Mouse (Mus musculus) hindbrain, postnatal 0 days (tissue): ENCODE measurements around the gene Gm17334. TPM values are rescaled to one million over a fixed set of nuclear protein-coding genes. Genes with fewer than 3 reads are reported as not detected.
A peak's percentile ranks its signal among the peaks of the same experiment; 100 is the strongest.
"Not testable (repeated sequence)": the region's sequence is repeated elsewhere in the genome, so short reads cannot be mapped to it uniquely, and the experiment has no call there.

Source experiments
- ATAC-seq: fragments of 200-750 bp; cut with Nextera tagmentation; 2 replicates; pipeline ENCODE4 v1.8.0; 2017; ENCODE audit warnings: mild to moderate bottlenecking, moderate TSS enrichment, moderate library complexity
- DNase-seq: peaks from one replicate; pipeline ENCODE4 v3.0.0-alpha.2; 2015; ENCODE audit warnings: low spot score
- H3K27ac ChIP-seq: fragments of 300-500 bp; sonication (generic); 2 replicates; pipeline ENCODE4 v1.5.1; 2014; ENCODE audit warnings: mild to moderate bottlenecking
- H3K27me3 ChIP-seq: fragments of 300-500 bp; sonication (generic); 2 replicates; pipeline ENCODE4 v1.6.1; 2014; ENCODE audit warnings: low read length, mixed read lengths; ENCODE audit not compliant: insufficient read depth
- H3K36me3 ChIP-seq: fragments of 300-500 bp; sonication (generic); 2 replicates; pipeline ENCODE4 v1.6.1; 2014; ENCODE audit warnings: low read length, mixed read lengths; ENCODE audit not compliant: insufficient read depth
- H3K4me1 ChIP-seq: fragments of 300-500 bp; sonication (generic); 2 replicates; pipeline ENCODE4 v1.6.1; 2014; ENCODE audit warnings: antibody characterized with exemption, low read length, mixed read lengths; ENCODE audit not compliant: insufficient read depth
- H3K4me2 ChIP-seq: fragments of 300-500 bp; sonication (generic); 2 replicates; pipeline ENCODE4 v1.6.1; 2014; ENCODE audit warnings: low read depth, mild to moderate bottlenecking, low read length, moderate library complexity, mixed read lengths
- H3K4me3 ChIP-seq: fragments of 300-500 bp; sonication (generic); 2 replicates; pipeline ENCODE4 v1.5.1; 2014; ENCODE audit warnings: low read length
- H3K9ac ChIP-seq: fragments of 300-500 bp; sonication (generic); replicated peaks from 2 replicates; pipeline ENCODE4 v1.6.1; 2014; ENCODE audit warnings: mild to moderate bottlenecking, low read length, moderate library complexity, mixed read lengths
- H3K9me3 ChIP-seq: fragments of 300-500 bp; sonication (generic); 2 replicates; pipeline ENCODE4 v1.6.1; 2016; ENCODE audit warnings: low read length, mixed read lengths
- CTCF ChIP-seq: IDR thresholded peaks from 2 replicates; pipeline ENCODE4 v1.5.1; 2016; ENCODE audit warnings: antibody characterized with exemption, control low read depth, low read depth
- WGBS: fragments of 180-500 bp; shearing (Covaris S2); extraction: QIAGEN DNeasy Blood & Tissue Kit; methylation state at CpG from one replicate; pipeline ENCODE4 v1.1.7; 2014; 5-methylcytosine and 5-hydroxymethylcytosine counted together
- polyA plus RNA-seq: library from polyadenylated mRNA; unstranded; fragments of >200 nt; fragmentation: Nextera tagmentation; extraction: Ambion mirVana; gene quantifications from 2 replicates; pipeline ENCODE4 v1.2.1, GENCODE M21; 2015
- total RNA-seq: library from RNA; depleted of rRNA; stranded (reverse); fragments of >200 nt; gene quantifications from 2 replicates; pipeline ENCODE4 v1.2.3, GENCODE M21; 2014

Gm17334 gene
- total and polyA plus RNA-seq, 2 experiments from 2014 or later: not detected

DNA sequence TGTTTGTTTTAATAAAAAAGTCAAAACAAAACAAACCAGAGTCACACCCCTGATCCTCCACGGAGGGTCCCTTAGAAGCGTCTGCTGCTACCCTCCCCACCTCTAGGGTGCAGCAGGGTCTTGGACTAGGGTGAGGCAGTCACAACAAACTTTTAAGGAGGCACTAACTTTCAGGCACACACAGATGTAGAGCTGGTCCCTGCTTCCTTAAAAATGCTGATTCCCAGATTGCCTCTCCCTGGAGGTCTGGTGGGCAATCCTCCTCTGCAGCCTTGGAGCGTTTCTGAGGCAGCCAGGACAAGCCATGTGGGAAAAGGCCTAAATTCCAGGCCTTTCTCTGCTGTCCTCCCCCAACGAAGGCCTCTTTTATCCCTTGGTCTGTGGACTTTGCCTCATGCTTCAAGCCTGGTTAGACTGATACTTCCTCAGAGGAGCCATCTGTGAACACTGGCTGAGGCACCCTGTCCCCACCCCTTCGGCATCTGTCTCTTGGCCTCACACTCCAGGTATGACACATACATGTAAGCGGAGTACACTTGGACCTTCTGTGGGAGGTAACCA lies 14.1 kb downstream of the Gm17334 start:
- no peaks in the 10 kb centered on the region for H3K36me3 ChIP-seq
- H3K4me3 ChIP-seq: no peak overlapping the region
- H3K27me3 ChIP-seq: 0 out of 2 replicates have a peak, but pooled peaks cover 5% of the 10 kb centered on the region
- H3K9ac ChIP-seq: no peak overlapping the region
- 31% methylated on average over 6 of the region's 6 CpGs for WGBS
- no peaks in the 10 kb centered on the region for H3K9me3 ChIP-seq
- DNase-seq (no peak), ATAC-seq (no peak)
- H3K4me2 ChIP-seq: no peak overlapping the region
- no peak overlapping the region for H3K27ac ChIP-seq
- peak; percentile 46; the same call in 1 of the 2 replicates for TF ChIP-seq CTCF
- H3K4me1 ChIP-seq: peaks cover 27% of the 10 kb centered on the region

DNA sequence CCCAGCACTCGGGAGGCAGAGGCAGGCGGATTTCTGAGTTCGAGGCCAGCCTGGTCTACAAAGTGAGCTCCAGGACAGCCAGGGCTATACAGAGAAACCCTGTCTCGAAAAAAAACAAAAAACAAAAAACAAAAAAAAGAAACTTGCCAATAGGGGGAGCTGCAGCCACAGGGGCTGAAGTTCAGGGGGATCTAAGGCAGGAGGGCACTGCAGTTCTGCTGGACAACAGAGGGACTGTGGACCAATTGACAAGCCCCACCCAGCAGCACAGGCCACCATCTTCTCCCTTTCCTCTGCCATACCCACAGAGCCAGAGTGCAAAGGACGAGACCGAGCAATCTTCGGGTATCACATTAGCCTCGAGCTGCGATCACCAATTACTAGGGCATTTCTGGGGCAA lies 15.0 kb downstream of the Gm17334 start:
- ATAC-seq, DNase-seq, H3K9ac ChIP-seq, H3K4me3 ChIP-seq, H3K36me3 ChIP-seq, H3K9me3 ChIP-seq, H3K27me3 ChIP-seq, H3K27ac ChIP-seq, H3K4me2 ChIP-seq: not testable (repeated sequence)
- WGBS: 88% methylated on average over 9 of the region's 9 CpGs
- TF ChIP-seq CTCF: peak; percentile 42
- peaks cover 20% of the 10 kb centered on the region for H3K4me1 ChIP-seq

DNA sequence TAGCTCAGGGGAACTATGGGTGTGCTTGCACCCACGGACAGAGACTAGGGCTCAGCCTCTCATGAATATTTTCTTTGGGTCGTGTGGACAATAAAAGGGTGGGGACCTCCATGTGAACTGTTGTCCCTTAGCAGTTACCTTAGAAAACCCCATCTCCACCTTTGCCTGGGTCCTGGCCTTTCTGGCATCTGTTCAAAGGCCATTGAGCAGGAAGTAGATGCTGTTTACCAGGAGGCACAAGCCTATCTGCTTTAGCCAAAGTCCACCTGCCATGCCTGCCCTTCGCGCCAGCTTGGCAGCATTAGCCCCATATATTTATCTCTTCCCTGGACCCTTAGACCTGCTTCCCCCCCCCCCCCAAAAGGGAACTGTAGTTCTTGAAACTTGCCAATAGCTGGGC lies 15.4 kb downstream of the Gm17334 start:
- Histone ChIP-seq H3K36me3 (no peaks in the 10 kb centered on the region), H3K9me3 (no peaks in the 10 kb centered on the region), H3K9ac (no peak overlapping the region), H3K4me3 (no peak overlapping the region), H3K27ac (no peak overlapping the region), H3K4me1 (peaks cover 16% of the 10 kb centered on the region), H3K4me2 (no peak overlapping the region), H3K27me3 (0 out of 2 replicates have a peak, but pooled peaks cover 1% of the 10 kb centered on the region)
- TF ChIP-seq CTCF: no peak
- ATAC-seq: no peak
- 95% methylated on average over 4 of the region's 4 CpGs for WGBS
- DNase-seq: no peak

DNA sequence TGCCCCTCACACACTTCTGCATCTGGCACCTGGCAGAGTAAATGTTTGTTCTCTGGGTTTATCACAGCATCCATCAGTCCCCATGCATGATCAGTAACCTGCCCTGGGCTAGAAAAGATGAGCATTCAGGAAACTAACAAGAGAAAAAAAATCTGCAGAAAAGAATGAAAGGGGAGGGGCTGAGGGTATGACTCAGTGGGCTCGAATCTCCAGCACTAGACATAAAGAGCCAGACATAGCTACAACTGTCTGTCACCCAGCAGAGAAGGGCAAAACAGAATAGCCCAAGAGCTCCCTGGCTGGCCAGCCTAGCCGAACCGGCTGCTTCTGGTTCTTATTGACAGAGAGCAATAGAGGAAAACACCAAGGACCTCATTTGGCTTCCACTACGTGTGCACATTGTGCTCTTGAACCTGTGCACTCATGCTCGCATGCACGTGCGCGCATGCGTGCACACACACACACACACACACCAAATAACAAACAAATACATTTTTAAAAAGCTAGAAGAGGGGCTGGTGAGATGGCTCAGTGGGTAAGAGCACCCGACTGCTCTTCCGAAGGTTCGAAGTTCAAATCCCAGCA lies 17.9 kb downstream of the Gm17334 start:
- ATAC-seq (no peak), DNase-seq (no peak)
- Histone ChIP-seq H3K4me1 (peaks cover 13% of the 10 kb centered on the region), H3K9me3 (no peaks in the 10 kb centered on the region), H3K4me2 (no peak overlapping the region), H3K36me3 (no peaks in the 10 kb centered on the region), H3K27me3 (no peaks in the 10 kb centered on the region), H3K27ac (no peak overlapping the region), H3K4me3 (no peak overlapping the region), H3K9ac (no peak overlapping the region)
- TF ChIP-seq CTCF: no peak
- WGBS: 76% methylated on average over 12 of the region's 12 CpGs

DNA sequence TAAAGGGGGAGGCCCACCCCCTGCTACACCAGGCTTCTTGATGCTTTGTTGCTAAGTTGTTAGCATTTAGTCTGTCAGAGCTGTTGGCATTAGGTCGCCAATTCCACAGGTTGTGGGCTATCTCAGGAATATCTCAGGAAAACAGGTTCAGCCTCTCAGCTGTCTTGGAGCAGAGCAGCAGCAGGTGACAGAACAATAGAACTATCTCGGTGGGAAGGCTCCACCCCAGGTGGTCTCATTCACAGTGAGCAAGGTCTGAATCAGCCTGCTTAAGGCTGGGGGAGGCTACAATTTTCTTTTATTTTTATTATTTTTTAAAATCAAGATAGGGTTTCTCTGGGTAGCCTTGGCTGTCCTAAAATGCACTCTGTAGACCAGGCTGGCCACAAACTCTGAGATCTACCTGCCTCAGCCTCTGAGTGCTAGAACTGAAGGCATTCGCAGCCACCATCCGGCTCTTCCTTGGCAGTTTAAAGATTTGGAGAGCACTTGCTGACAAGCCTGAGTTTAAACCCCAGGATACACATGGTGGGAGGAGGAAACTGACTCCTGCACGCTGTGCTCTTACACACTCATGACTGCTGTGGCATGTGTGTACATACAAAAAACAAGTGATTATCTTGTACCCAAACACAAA lies 23.2 kb downstream of the Gm17334 start:
- no peak overlapping the region for H3K4me2 ChIP-seq
- no peaks in the 10 kb centered on the region for H3K4me1 ChIP-seq
- no peaks in the 10 kb centered on the region for H3K27me3 ChIP-seq
- no peaks in the 10 kb centered on the region for H3K36me3 ChIP-seq
- 44% methylated on average over 5 of the region's 5 CpGs for WGBS
- no peak overlapping the region for H3K4me3 ChIP-seq
- TF ChIP-seq CTCF: no peak
- no peak overlapping the region for H3K9ac ChIP-seq
- ATAC-seq (no peak), DNase-seq (no peak)
- no peak overlapping the region for H3K27ac ChIP-seq
- H3K9me3 ChIP-seq: no peaks in the 10 kb centered on the region

DNA sequence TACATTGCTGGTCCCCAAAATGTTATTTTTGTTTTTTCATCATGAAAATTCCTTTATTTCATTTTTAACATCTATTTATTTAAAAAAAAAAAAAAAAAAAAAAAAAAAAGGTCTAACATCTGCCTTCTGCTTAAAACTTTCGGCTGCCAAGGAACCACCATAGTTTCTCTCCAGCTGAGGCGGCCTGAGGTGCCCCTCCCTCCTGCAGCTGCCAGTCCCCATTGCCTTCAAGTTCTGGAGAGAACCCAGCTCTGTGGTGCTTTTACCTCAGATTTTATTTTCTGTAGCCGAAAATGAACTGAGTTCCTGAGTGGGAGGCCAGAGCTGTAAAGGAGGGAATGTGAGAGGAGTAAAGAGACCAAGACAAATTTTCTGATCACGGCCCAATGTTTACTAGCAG lies 23.7 kb downstream of the Gm17334 start:
- Histone ChIP-seq H3K4me2 (no peak overlapping the region), H3K9me3 (no peaks in the 10 kb centered on the region), H3K27me3 (no peaks in the 10 kb centered on the region), H3K9ac (no peak overlapping the region), H3K4me1 (no peaks in the 10 kb centered on the region), H3K27ac (no peak overlapping the region), H3K4me3 (no peak overlapping the region), H3K36me3 (no peaks in the 10 kb centered on the region)
- no peak for TF ChIP-seq CTCF
- ATAC-seq: no peak
- WGBS: 68% methylated on average over 4 of the region's 4 CpGs
- DNase-seq: no peak

DNA sequence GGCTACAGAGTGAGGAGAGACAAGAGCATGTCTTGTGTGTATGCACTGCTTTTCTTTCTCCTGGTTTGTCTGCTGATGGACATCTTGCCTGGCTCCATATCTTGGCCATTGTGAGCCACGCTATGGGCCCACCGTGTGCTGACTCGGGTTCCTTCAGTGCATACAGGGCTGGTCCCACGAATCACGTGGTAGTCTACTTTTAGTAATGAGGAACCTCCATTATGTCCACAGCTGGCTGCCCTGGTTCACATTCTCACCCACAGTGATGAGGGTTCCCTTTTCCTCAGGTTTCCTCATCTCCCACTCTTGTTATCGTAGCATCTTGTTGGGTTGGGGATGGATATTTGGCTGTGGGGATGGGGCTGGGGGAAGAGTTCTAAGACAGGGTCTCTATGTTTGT lies 24.4 kb downstream of the Gm17334 start:
- H3K4me1 ChIP-seq: no peaks in the 10 kb centered on the region
- 92% methylated on average over 6 of the region's 6 CpGs for WGBS
- TF ChIP-seq CTCF: no peak
- no peak for DNase-seq
- no peak overlapping the region for H3K4me2 ChIP-seq
- no peaks in the 10 kb centered on the region for H3K9me3 ChIP-seq
- no peak overlapping the region for H3K27ac ChIP-seq
- H3K9ac ChIP-seq: no peak overlapping the region
- H3K4me3 ChIP-seq: no peak overlapping the region
- H3K36me3 ChIP-seq: no peaks in the 10 kb centered on the region
- no peaks in the 10 kb centered on the region for H3K27me3 ChIP-seq
- ATAC-seq: no peak
